Mouse (Mus musculus) hindbrain, postnatal 0 days (tissue): ENCODE data around the gene Cpt1a. TPM values are rescaled to one million over a fixed set of nuclear protein-coding genes. Genes with fewer than 3 reads are reported as not detected.

Source experiments
- ATAC-seq: fragments of 200-750 bp; cut with Nextera tagmentation; 2 replicates; pipeline ENCODE4 v1.8.0; 2017; ENCODE audit warnings: mild to moderate bottlenecking, moderate TSS enrichment, moderate library complexity
- DNase-seq: peaks from one replicate; pipeline ENCODE4 v3.0.0-alpha.2; 2015; ENCODE audit warnings: low spot score
- H3K27ac ChIP-seq: fragments of 300-500 bp; sonication (generic); 2 replicates; pipeline ENCODE4 v1.5.1; 2014; ENCODE audit warnings: mild to moderate bottlenecking
- H3K27me3 ChIP-seq: fragments of 300-500 bp; sonication (generic); 2 replicates; pipeline ENCODE4 v1.6.1; 2014; ENCODE audit warnings: low read length, mixed read lengths; ENCODE audit not compliant: insufficient read depth
- H3K36me3 ChIP-seq: fragments of 300-500 bp; sonication (generic); 2 replicates; pipeline ENCODE4 v1.6.1; 2014; ENCODE audit warnings: low read length, mixed read lengths; ENCODE audit not compliant: insufficient read depth
- H3K4me1 ChIP-seq: fragments of 300-500 bp; sonication (generic); 2 replicates; pipeline ENCODE4 v1.6.1; 2014; ENCODE audit warnings: antibody characterized with exemption, low read length, mixed read lengths; ENCODE audit not compliant: insufficient read depth
- H3K4me2 ChIP-seq: fragments of 300-500 bp; sonication (generic); 2 replicates; pipeline ENCODE4 v1.6.1; 2014; ENCODE audit warnings: low read depth, mild to moderate bottlenecking, low read length, moderate library complexity, mixed read lengths
- H3K4me3 ChIP-seq: fragments of 300-500 bp; sonication (generic); 2 replicates; pipeline ENCODE4 v1.5.1; 2014; ENCODE audit warnings: low read length
- H3K9ac ChIP-seq: fragments of 300-500 bp; sonication (generic); replicated peaks from 2 replicates; pipeline ENCODE4 v1.6.1; 2014; ENCODE audit warnings: mild to moderate bottlenecking, low read length, moderate library complexity, mixed read lengths
- H3K9me3 ChIP-seq: fragments of 300-500 bp; sonication (generic); 2 replicates; pipeline ENCODE4 v1.6.1; 2016; ENCODE audit warnings: low read length, mixed read lengths
- CTCF ChIP-seq: IDR thresholded peaks from 2 replicates; pipeline ENCODE4 v1.5.1; 2016; ENCODE audit warnings: antibody characterized with exemption, control low read depth, low read depth
- WGBS: fragments of 180-500 bp; shearing (Covaris S2); extraction: QIAGEN DNeasy Blood & Tissue Kit; methylation state at CpG from one replicate; pipeline ENCODE4 v1.1.7; 2014; 5-methylcytosine and 5-hydroxymethylcytosine counted together
- polyA plus RNA-seq: library from polyadenylated mRNA; unstranded; fragments of >200 nt; fragmentation: Nextera tagmentation; extraction: Ambion mirVana; gene quantifications from 2 replicates; pipeline ENCODE4 v1.2.1, GENCODE M21; 2015
- total RNA-seq: library from RNA; depleted of rRNA; stranded (reverse); fragments of >200 nt; gene quantifications from 2 replicates; pipeline ENCODE4 v1.2.3, GENCODE M21; 2014

Cpt1a gene
- total and polyA plus RNA-seq, 2 experiments from 2014 or later, result 22.4 to 31.1 TPM

DNA sequence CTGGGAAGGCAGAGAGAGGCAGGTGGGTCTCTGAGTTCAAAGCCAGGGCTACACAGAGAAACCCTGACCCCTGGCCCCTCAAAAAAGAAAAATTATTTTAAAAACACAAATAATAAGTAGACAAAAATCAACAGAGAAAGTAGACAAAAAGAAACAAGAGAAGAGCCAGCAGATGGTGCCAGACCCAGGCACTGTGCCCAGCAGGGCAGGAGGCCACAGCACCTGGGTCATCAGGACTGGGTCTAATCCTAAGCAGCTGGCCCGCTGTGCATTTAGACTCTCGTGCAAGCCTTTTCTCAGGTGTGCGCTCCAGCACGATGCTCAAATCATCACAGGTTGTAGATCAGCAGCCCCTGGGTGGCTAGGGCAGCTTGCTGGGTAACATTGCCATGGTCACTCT, 41.4 kb downstream of the Cpt1a start:
- no peak overlapping the region for H3K4me3 ChIP-seq
- peaks cover 4% of the 10 kb centered on the region; the same call in 1 of the 2 replicates for H3K36me3 ChIP-seq
- H3K9me3 ChIP-seq, result no peaks in the 10 kb centered on the region
- TF ChIP-seq CTCF, result no peak
- WGBS, result 86% methylated on average over 4 of the region's 4 CpGs
- H3K27me3 ChIP-seq, result no peaks in the 10 kb centered on the region
- no peak overlapping the region for H3K9ac ChIP-seq
- ATAC-seq (no peak), DNase-seq (no peak)
- H3K4me1 ChIP-seq, result no peaks in the 10 kb centered on the region
- no peak overlapping the region for H3K4me2 ChIP-seq
- no peak overlapping the region for H3K27ac ChIP-seq

DNA sequence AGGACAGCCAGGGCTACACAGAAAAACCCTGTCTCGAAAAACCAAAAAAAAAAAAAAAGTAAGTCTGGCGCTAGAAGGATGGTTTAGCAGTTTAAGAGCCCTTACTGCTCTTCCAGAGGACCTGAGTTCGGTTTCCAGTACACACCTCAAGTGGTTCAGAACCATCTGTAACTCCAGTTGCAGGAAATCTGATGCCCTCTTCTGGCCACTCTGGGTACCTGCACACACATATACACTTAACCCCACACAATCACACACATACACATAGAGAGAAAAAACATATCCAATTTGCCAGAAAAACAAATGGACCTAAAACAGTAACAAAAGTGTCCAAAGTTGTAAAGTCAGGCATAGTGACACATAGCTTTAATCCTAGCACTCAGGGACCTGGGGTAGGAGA, 43.0 kb downstream of the Cpt1a start:
- H3K36me3 ChIP-seq, result peaks cover 4% of the 10 kb centered on the region; the same call in 1 of the 2 replicates
- no peaks in the 10 kb centered on the region for H3K27me3 ChIP-seq
- no peaks in the 10 kb centered on the region for H3K4me1 ChIP-seq
- TF ChIP-seq CTCF, result 0 out of 2 replicates have a peak, but pooled peaks have one; percentile 18
- no peak overlapping the region for H3K4me2 ChIP-seq
- H3K9me3 ChIP-seq, result no peaks in the 10 kb centered on the region
- no peak overlapping the region for H3K9ac ChIP-seq
- WGBS, result 92% methylated on average over 3 of the region's 3 CpGs
- DNase-seq, result no peak
- H3K27ac ChIP-seq, result no peak overlapping the region
- ATAC-seq, result no peak
- no peak overlapping the region for H3K4me3 ChIP-seq

DNA sequence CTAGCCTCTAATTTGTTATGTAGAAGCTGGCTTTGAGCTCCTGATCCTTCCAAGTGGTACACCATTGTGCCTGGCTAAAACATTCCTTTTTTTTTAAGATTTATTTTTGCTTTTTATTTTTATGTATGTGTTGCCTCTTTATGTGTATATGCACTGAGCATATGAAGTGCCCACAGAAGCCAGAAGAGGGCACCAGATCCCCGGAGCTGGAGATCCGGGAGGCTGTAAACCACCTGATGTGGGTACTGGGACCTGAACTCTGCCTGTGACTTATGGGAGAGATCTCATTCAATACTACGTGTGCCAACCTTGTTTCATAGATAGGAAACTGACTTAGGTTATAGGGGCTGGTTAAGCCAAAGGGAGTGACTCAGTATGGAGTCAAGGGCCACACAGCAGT, 46.1 kb downstream of the Cpt1a start:
- no peak for DNase-seq
- no peak overlapping the region for H3K27ac ChIP-seq
- 0 out of 2 replicates have a peak, but pooled peaks cover 4% of the 10 kb centered on the region for H3K36me3 ChIP-seq
- no peaks in the 10 kb centered on the region for H3K9me3 ChIP-seq
- ATAC-seq, result no peak
- H3K4me3 ChIP-seq, result no peak overlapping the region
- H3K4me2 ChIP-seq, result no peak overlapping the region
- no peak overlapping the region for H3K9ac ChIP-seq
- 89% methylated on average over 3 of the region's 3 CpGs for WGBS
- H3K27me3 ChIP-seq, result no peaks in the 10 kb centered on the region
- TF ChIP-seq CTCF, result no peak
- no peaks in the 10 kb centered on the region for H3K4me1 ChIP-seq

DNA sequence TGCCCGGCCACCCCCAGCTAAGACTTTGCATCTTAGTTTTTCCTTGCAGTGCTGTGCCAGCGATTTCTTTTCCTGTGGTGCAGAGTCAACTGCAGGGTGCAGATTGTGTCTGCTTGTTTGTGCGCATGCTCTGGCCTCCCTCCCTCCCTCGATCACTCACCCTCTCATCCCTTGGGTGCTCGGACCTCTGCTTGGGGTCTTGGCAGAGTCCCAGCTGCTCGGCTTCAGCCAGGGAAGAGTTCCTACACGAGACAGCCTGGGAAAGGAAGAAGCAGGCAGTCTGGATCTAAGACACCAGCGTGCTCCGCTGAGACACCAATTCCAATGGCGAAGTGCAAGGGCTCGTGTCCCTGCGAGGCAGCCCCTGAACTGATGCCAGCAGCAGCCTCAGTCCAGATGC, 51.2 kb downstream of the Cpt1a start:
- H3K4me3 ChIP-seq, result no peak overlapping the region
- no peaks in the 10 kb centered on the region for H3K4me1 ChIP-seq
- no peak overlapping the region for H3K9ac ChIP-seq
- no peak for TF ChIP-seq CTCF
- WGBS, result 57% methylated on average over 12 of the region's 12 CpGs
- no peak overlapping the region for H3K4me2 ChIP-seq
- no peak overlapping the region for H3K27ac ChIP-seq
- ATAC-seq (no peak), DNase-seq (no peak)
- H3K9me3 ChIP-seq, result no peaks in the 10 kb centered on the region
- no peaks in the 10 kb centered on the region for H3K36me3 ChIP-seq
- H3K27me3 ChIP-seq, result no peaks in the 10 kb centered on the region

DNA sequence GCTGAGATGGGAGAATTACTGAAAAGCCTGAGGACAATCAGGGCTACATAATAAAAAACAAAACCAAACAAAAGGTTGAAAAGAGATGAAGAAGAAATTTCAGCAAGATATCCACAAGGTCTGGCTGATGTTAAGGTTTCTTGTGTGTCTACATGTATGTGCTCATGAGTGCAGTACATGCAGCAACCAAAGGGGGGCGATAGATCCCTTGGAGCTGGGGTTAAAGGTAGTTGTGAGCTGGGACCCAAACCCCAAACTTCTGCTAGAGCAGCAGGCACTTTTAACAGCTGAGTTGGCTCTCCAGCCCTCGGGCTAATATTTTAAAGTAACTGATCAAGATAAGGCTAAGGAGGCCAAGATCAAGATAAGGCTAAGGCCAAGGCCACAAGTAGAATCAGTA, 51.9 kb downstream of the Cpt1a start:
- Histone ChIP-seq H3K4me3 (no peak overlapping the region), H3K4me1 (no peaks in the 10 kb centered on the region), H3K27me3 (no peaks in the 10 kb centered on the region), H3K9ac (no peak overlapping the region), H3K36me3 (no peaks in the 10 kb centered on the region), H3K9me3 (no peaks in the 10 kb centered on the region), H3K27ac (no peak overlapping the region), H3K4me2 (no peak overlapping the region)
- no peak for DNase-seq
- peak; percentile 34 for TF ChIP-seq CTCF
- WGBS, result 72% methylated on average over 2 of the region's 2 CpGs
- no peak for ATAC-seq

DNA sequence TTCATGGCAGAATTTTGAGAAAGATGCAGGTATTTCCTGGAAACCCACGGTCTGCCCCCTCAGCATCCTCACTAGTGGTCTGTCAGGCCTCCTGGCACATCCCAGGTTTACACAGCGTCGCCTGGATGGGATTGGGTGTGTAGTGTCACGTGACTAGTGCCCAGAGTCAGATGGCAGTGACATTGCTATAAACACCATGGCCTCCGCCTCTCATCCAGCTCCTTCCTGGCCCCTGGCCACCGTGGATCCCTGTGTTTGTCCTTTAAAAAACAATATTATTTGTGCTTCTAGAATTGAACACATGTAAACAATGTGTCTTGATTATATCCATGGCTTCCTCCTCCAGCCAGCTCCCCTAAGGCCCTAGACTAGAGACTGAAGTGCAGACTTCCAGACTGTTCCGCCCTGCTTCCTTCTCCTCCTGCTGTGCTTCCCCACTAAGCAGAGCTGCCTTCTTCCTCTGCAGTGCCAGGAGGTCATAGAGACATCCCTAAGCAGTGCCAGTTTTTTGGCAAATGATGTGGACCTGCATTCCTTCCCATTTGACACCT, 53.9 kb downstream of the Cpt1a start:
- H3K27ac ChIP-seq, result no peak overlapping the region
- no peaks in the 10 kb centered on the region for H3K9me3 ChIP-seq
- H3K36me3 ChIP-seq, result no peaks in the 10 kb centered on the region
- DNase-seq (no peak), ATAC-seq (no peak)
- 67% methylated on average over 7 of the region's 7 CpGs for WGBS
- H3K4me1 ChIP-seq, result no peaks in the 10 kb centered on the region
- H3K9ac ChIP-seq, result no peak overlapping the region
- H3K4me2 ChIP-seq, result no peak overlapping the region
- no peak overlapping the region for H3K4me3 ChIP-seq
- no peaks in the 10 kb centered on the region for H3K27me3 ChIP-seq
- TF ChIP-seq CTCF, result no peak

DNA sequence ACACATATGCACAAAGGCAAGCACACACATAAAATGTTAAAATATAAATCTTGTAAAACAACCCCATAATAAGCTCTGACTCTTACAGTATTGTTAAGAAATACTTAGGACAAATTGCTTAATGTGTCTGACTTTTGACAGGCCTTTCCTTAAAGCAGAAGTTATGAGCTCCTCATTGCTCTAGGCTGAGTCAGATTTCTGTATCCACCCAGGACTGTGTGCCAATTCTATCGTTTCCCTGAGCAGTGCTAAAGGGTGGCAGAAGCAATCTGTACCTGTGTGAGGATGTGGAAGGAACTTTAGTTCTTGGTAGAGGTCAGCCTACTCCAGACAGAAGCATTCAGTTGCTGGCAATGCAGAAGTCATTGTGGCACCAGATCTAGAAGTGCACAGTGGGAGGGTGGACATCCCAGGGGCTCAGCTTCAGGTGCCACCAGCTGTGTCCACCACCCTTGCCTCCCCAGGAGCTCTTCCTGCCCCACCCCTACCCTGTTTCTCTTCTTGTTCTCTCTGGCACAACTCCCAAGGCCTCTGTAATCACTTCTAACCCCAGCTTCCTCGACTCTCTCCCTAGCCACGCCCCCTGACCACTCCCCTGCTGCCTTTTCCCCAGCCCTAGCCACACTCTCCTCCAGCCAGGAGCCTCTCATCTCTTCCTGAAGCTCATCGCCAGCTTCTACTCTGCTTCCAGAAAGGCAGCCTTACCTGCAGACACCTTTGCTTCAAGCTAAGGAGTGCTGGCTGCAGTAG, 55.0 kb downstream of the Cpt1a start:
- Histone ChIP-seq H3K9me3 (no peaks in the 10 kb centered on the region), H3K36me3 (no peaks in the 10 kb centered on the region), H3K27me3 (no peaks in the 10 kb centered on the region), H3K4me2 (no peak overlapping the region), H3K27ac (no peak overlapping the region), H3K9ac (no peak overlapping the region), H3K4me1 (no peaks in the 10 kb centered on the region), H3K4me3 (no peak overlapping the region)
- WGBS, result 41% methylated on average over 4 of the region's 4 CpGs
- TF ChIP-seq CTCF, result no peak
- DNase-seq (no peak), ATAC-seq (no peak)
